Mouse (Mus musculus): Measurements from ENCODE around the gene Zbtb45.

Gene Zbtb45

GRCm38 (mm10) chr7:12992222-12992621 lies 17.6 kb downstream of the Zbtb45 start:
- TF ChIP-seq GATA4 (IDR thresholded peaks at IDR 0.05; ENCODE audit: insufficient replicate concordance, low read length): no peak

- no peak for TF ChIP-seq GATA4 (IDR thresholded peaks at IDR 0.05; ENCODE audit: insufficient replicate concordance, low read length)
Measured at GRCm38 (mm10) chr7:12987409-12988189, 22.2 kb downstream of the Zbtb45 start.

- TF ChIP-seq GATA4 (IDR thresholded peaks at IDR 0.05; ENCODE audit: insufficient replicate concordance, low read length): no peak
Measured at GRCm38 (mm10) chr7:12986906-12987305, 22.9 kb downstream of the Zbtb45 start.

- TF ChIP-seq GATA4 (IDR thresholded peaks at IDR 0.05; ENCODE audit: insufficient replicate concordance, low read length): no peak
Measured at GRCm38 (mm10) chr7:12985724-12986123, 24.1 kb downstream of the Zbtb45 start.

- no peak for TF ChIP-seq GATA4 (IDR thresholded peaks at IDR 0.05; ENCODE audit: insufficient replicate concordance, low read length)
Measured at GRCm38 (mm10) chr7:12980291-12980690, 29.5 kb downstream of the Zbtb45 start.

GRCm38 (mm10) chr7:12979776-12980175 lies 30.1 kb downstream of the Zbtb45 start:
- TF ChIP-seq GATA4 (IDR thresholded peaks at IDR 0.05; ENCODE audit: insufficient replicate concordance, low read length): no peak

- no peak for TF ChIP-seq GATA4 (IDR thresholded peaks at IDR 0.05; ENCODE audit: insufficient replicate concordance, low read length)
Measured at GRCm38 (mm10) chr7:12978931-12979722, 30.7 kb downstream of the Zbtb45 start.

- TF ChIP-seq GATA4 (IDR thresholded peaks at IDR 0.05; ENCODE audit: insufficient replicate concordance, low read length): peak; percentile 5; the same call in 1 of the 2 replicates
Measured at GRCm38 (mm10) chr7:12977682-12978389, 32.0 kb downstream of the Zbtb45 start, which contains the start of gene Zfp446. TSS of gene Zfp446 (plus strand) at chr7:12977848.

- TF ChIP-seq GATA4 (IDR thresholded peaks at IDR 0.05; ENCODE audit: insufficient replicate concordance, low read length): no peak
Measured at GRCm38 (mm10) chr7:12970906-12971305, 38.9 kb downstream of the Zbtb45 start.

- TF ChIP-seq GATA4 (IDR thresholded peaks at IDR 0.05; ENCODE audit: insufficient replicate concordance, low read length): no peak
Measured at GRCm38 (mm10) chr7:12966104-12966845, 43.6 kb downstream of the Zbtb45 start.

- 0 out of 2 replicates have a peak, but pooled peaks have one; percentile 19 for TF ChIP-seq GATA4 (IDR thresholded peaks at IDR 0.05; ENCODE audit: insufficient replicate concordance, low read length)
Measured at GRCm38 (mm10) chr7:12965678-12966091, 44.1 kb downstream of the Zbtb45 start, which contains the start of gene Zfp324. TSS of gene Zfp324 (plus strand) at chr7:12965838.

- TF ChIP-seq GATA4 (IDR thresholded peaks at IDR 0.05; ENCODE audit: insufficient replicate concordance, low read length): no peak
Measured at GRCm38 (mm10) chr7:12961511-12962141, 48.2 kb downstream of the Zbtb45 start.

GRCm38 (mm10) chr7:12959718-12960117 lies 50.1 kb downstream of the Zbtb45 start:
- TF ChIP-seq GATA4 (IDR thresholded peaks at IDR 0.05; ENCODE audit: insufficient replicate concordance, low read length): no peak

GRCm38 (mm10) chr7:12958948-12959347 lies 50.9 kb downstream of the Zbtb45 start:
- TF ChIP-seq GATA4 (IDR thresholded peaks at IDR 0.05; ENCODE audit: insufficient replicate concordance, low read length): no peak

All from liver, adult (tissue).